Mouse (Mus musculus) embryonic facial prominence, embryonic 10.5 days (tissue): ENCODE data around the gene Ap2b1. TPM values are rescaled to one million over a fixed set of nuclear protein-coding genes. Genes with fewer than 3 reads are reported as not detected.
"Not testable (repeated sequence)": the region's sequence is repeated elsewhere in the genome, so short reads cannot be mapped to it uniquely, and the experiment has no call there.

Source experiments
- DNase-seq: peaks from one replicate; pipeline ENCODE4 v3.0.0-alpha.2; 2017; ENCODE audit warnings: low spot score
- H3K27ac ChIP-seq: fragments of 300-500 bp; sonication (generic); replicated peaks from 2 replicates; pipeline ENCODE4 v1.5.1; 2016; ENCODE audit warnings: mild to moderate bottlenecking
- H3K27me3 ChIP-seq: fragments of 300-500 bp; sonication (generic); replicated peaks from 2 replicates; pipeline ENCODE4 v1.6.1; 2016; ENCODE audit warnings: low read depth, mild to moderate bottlenecking; ENCODE audit not compliant: poor library complexity, severe bottlenecking
- H3K36me3 ChIP-seq: fragments of 300-500 bp; sonication (generic); replicated peaks from 2 replicates; pipeline ENCODE4 v1.6.1; 2016; ENCODE audit warnings: mild to moderate bottlenecking, moderate library complexity
- H3K4me1 ChIP-seq: fragments of 300-500 bp; sonication (generic); 2 replicates; pipeline ENCODE4 v1.6.1; 2016
- H3K4me3 ChIP-seq: fragments of 300-500 bp; sonication (generic); 2 replicates; pipeline ENCODE4 v1.5.1; 2016; ENCODE audit warnings: mild to moderate bottlenecking, moderate library complexity
- H3K9me3 ChIP-seq: fragments of 300-500 bp; sonication (generic); 2 replicates; pipeline ENCODE4 v1.6.1; 2016; ENCODE audit warnings: mild to moderate bottlenecking
- WGBS: fragments of 180-500 bp; shearing (Covaris S2); methylation state at CpG from one replicate; pipeline ENCODE4 v1.1.7; 2016; 5-methylcytosine and 5-hydroxymethylcytosine counted together
- polyA plus RNA-seq: library from polyadenylated mRNA; unstranded; fragments of >200 nt; fragmentation: Nextera tagmentation; extraction: Ambion mirVana; gene quantifications from 2 replicates; pipeline ENCODE4 v1.2.1, GENCODE M21; 2016

Gene Ap2b1
- polyA plus RNA-seq, 1 experiment from 2014 or later = 64.9 TPM

DNA sequence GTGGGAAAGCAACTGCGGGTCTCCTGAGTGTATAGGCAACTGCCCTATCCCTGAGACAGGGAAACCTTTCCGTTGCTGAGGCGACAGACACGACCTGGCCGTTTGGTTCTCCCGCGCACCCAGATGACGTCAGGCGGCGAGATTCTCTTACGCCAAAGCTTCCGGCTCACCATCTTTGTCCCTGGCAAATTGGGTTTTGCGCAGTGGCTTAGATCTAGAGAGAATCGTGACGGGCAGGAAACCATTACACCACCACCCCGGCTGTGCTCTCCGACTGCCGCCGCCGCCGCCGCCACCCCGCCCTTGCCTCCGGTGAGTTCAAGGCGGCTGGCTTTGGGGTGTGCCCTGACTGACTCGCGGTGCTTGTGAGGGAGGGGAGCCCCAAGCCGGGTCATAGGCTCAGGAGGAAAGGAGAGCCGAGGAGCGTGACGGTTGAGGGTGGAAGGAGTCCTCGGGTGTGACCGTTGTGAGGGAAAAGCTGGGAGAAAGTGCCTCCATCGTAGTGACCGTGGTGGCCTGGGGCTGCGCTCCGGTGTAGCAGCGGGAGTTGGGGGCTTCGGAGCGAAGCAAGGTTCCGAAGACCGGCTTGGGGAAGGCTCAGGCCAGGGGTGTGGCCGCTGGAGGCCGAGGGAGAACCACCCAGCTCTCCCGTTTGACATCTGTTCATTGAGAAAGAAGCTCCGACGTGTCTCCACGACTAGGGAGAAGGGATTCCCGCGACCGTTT is 3.9 kb downstream of the Ap2b1 start, which contains the start of gene Pex12:
Gene Pex12, minus strand, starts transcription at position 61 of the 726 bp plus-strand sequence.
- Histone ChIP-seq H3K4me3 (peak within 1 kb of the TSS; percentile 87), H3K9me3 (no peaks in the 10 kb centered on the region), H3K27me3 (no peaks in the 10 kb centered on the region), H3K4me1 (peaks cover 44% of the 10 kb centered on the region), H3K36me3 (peaks cover 2% of the 10 kb centered on the region; the same call in 1 of the 2 replicates), H3K27ac (peak within 1 kb of the TSS; percentile 95)
- under 1% methylated on average over 51 of the region's 51 CpGs for WGBS
- peak; percentile 95 for DNase-seq

DNA sequence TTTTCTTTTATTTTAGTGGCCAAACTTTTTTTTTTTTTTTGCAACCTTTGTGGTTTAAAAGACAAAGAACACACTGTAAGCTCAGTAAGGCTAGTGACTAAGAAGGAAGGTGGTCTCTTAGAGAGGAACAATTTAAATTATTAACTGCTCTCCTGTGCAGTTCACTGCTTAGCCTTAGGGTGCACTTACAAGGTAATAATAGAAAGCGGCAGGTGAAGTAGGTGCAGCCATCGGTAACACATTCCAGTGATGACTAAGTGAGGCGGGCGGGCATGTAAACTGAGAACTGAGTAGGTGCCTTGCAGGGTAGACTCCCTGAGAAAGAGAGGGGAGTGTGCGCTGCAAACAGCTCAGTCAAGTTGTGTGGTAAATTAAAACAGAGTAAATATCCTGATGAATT is 4.9 kb downstream of the Ap2b1 start:
- Histone ChIP-seq H3K27me3 (no peaks in the 10 kb centered on the region), H3K4me3 (peak overlapping the region; percentile 87), H3K36me3 (peaks cover 12% of the 10 kb centered on the region), H3K4me1 (peaks cover 34% of the 10 kb centered on the region), H3K27ac (no peak overlapping the region), H3K9me3 (no peaks in the 10 kb centered on the region)
- DNase-seq = peak; percentile 14
- WGBS = 51% methylated on average over 5 of the region's 5 CpGs

DNA sequence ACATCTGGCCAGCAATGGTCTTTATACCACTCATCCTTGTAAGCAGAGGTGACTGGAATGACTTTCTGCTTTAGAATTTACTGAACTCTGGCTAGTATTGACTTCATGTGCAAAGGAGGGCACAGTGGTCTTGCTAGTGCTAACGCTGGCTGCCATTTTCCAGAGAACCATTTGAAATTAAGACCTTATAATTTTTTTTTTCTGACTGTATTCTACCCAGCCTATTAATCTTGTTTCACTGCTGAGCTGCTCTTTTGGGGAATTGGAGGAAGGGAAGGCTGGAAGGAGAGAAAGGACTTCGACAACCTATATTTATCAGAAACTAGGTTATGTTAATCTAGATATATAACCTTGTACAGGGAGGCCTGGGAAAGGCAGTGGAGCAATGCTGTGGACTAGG is 5.7 kb downstream of the Ap2b1 start:
- H3K4me3 ChIP-seq = peak overlapping the region; percentile 87; the same call in 1 of the 2 replicates
- no peak for DNase-seq
- 96% methylated on average over 2 of the region's 2 CpGs for WGBS

DNA sequence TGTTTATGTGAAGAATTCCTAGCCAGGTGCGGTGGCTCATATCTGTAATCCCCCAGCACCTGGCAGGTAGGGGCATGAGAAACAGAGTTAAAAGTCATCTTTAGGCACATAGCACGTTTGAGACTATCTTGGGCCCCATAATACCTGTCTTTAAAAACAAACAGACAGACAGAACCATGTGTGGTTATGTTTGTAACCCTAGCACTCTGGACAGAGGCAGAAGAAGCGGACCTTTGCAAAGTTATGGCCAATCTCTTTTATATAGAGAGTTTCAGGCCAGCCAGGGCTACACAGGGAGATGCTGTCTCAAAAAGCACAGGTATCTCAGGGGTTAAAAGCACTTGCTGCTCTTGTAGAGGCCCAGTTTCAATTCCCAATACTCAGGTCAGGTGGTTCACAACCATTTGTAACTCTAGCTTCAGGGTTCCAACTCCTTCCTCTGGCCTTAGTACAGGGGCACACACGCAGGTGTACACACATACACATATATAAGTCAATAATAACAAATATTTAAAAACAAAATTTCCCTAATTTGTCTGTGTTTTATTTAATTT is 8.0 kb downstream of the Ap2b1 start:
- no peaks in the 10 kb centered on the region for H3K27me3 ChIP-seq
- DNase-seq = no peak
- no peak overlapping the region for H3K27ac ChIP-seq
- H3K4me3 ChIP-seq = no peak overlapping the region
- peaks cover 30% of the 10 kb centered on the region for H3K36me3 ChIP-seq
- H3K4me1 ChIP-seq = peaks cover 27% of the 10 kb centered on the region
- no peaks in the 10 kb centered on the region for H3K9me3 ChIP-seq
- WGBS = 77% methylated on average over 4 of the region's 4 CpGs

More for the DNA sequence above, 5.7 kb downstream of the Ap2b1 start:
- peaks cover 34% of the 10 kb centered on the region for H3K4me1 ChIP-seq
- no peaks in the 10 kb centered on the region for H3K27me3 ChIP-seq
- H3K27ac ChIP-seq = no peak overlapping the region
- no peaks in the 10 kb centered on the region for H3K9me3 ChIP-seq
- peaks cover 19% of the 10 kb centered on the region for H3K36me3 ChIP-seq

DNA sequence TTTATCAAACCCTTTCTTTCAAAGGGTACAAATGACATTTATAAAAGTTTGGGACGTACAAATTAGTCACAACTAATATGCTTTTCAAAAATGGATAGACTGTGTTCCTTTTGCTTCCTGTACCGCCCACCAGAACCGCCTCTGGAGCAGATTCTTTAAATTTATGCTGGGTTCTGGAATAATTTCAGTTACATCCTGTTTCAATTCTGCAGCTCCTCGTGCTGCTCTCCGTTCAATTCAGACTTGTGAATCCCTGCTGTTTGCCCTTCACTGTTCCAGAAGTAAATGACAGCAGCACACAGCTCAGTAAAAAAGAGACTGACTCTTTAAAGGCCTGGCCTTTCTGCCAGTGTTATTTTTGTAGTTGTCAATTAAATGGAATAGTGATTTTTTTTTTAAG is 13.6 kb downstream of the Ap2b1 start:
- Histone ChIP-seq H3K9me3 (no peaks in the 10 kb centered on the region), H3K36me3 (peaks cover 70% of the 10 kb centered on the region), H3K27me3 (no peaks in the 10 kb centered on the region), H3K27ac (no peak overlapping the region), H3K4me3 (no peak overlapping the region), H3K4me1 (no peaks in the 10 kb centered on the region)
- no peak for DNase-seq
- 87% methylated on average over 5 of the region's 5 CpGs for WGBS

DNA sequence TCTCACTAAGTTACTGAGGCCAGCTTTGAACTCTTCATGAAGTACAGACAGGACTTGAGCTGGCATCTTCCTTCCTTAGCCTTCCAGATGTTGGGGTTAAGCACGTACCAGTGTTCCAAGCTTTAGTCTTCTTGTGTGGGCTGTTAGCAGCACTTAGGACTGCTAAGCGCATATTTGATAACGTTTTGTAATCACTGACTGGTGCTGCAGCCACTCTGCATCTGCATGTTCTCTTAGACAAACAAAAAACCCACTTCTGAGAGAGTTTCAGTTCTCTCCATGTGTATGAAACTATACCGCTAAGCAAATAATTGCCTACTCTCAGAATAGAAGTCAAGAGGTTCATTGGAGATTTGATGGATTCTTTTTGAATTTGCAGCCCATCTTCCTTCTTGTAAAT is 20.2 kb downstream of the Ap2b1 start:
- H3K27ac ChIP-seq = no peak overlapping the region
- no peaks in the 10 kb centered on the region for H3K4me1 ChIP-seq
- H3K27me3 ChIP-seq = no peaks in the 10 kb centered on the region
- H3K4me3 ChIP-seq = no peak overlapping the region
- no peak for DNase-seq
- no peaks in the 10 kb centered on the region for H3K9me3 ChIP-seq
- WGBS = 89% methylated on average over 4 of the region's 4 CpGs
- peaks cover 93% of the 10 kb centered on the region for H3K36me3 ChIP-seq

DNA sequence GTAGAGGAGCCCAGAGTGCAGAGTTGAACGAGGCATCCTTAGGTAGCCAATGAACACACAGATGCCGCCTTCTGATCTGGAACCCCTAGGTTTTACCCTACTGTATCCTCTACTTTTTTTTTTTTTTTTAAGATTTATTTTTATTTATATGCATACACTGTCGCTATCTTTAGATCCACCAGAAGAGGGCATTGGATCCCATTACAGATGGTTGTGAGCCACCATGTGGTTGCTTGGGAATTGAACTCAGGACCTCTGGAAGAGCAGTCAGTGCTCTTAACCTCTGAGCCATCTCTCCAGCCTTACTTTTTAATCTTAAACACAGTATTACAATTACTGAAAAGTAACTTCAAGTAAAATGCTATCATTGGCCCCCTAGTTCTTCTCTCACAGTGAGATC is 27.9 kb downstream of the Ap2b1 start:
- H3K9me3 ChIP-seq, H3K4me1 ChIP-seq, H3K27ac ChIP-seq, H3K4me3 ChIP-seq, H3K27me3 ChIP-seq, DNase-seq: not testable (repeated sequence)
- peaks cover 85% of the 10 kb centered on the region for H3K36me3 ChIP-seq
- WGBS = 86% methylated on average over 3 of the region's 3 CpGs

DNA sequence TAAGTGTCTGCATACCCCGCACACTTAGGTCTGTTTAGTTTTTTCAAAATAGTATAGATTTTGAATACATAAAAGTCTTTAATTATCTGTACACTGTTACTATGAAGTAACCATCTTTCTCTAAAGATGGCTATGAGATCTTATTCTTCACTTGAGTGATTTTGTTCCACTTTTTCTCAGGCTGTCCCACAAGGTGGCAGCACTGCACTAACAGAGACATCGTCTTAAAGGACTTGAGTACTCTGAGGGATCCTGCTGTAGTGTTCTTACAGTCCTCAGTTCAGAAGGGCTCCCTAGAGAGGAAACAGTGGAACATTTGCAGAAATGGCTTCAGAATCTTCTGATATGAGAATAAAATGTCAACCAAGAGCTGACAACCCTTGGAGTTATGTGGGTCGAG is 28.6 kb downstream of the Ap2b1 start:
- WGBS = 65% methylated on average over 3 of the region's 3 CpGs
- Histone ChIP-seq H3K9me3 (no peaks in the 10 kb centered on the region), H3K27me3 (no peaks in the 10 kb centered on the region), H3K36me3 (peaks cover 80% of the 10 kb centered on the region), H3K27ac (no peak overlapping the region), H3K4me3 (no peak overlapping the region), H3K4me1 (no peaks in the 10 kb centered on the region)
- peak; percentile 40 for DNase-seq

DNA sequence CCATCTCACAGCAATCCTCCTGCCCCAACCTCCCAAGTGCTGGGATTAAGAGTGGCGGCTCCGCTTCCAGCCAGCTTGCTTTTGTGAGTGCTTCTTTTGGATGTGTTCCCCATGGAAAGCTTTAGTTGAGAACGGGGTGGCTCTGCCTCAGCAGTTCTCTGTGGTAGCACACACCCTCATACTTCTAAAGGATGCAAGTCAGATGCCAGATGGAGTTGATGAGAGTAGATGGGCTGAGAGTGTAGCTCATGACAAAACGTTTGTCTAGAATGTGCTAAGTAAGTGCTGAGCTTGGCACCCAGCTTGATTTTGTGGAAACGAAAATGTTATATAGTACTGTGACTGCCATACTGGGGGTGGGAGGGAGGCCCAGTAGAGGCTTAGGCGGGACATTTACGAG is 37.0 kb downstream of the Ap2b1 start:
- Histone ChIP-seq H3K27ac (no peak overlapping the region), H3K4me1 (no peaks in the 10 kb centered on the region), H3K36me3 (peaks cover 88% of the 10 kb centered on the region), H3K9me3 (no peaks in the 10 kb centered on the region), H3K4me3 (no peak overlapping the region), H3K27me3 (no peaks in the 10 kb centered on the region)
- no peak for DNase-seq
- WGBS = 95% methylated on average over 7 of the region's 7 CpGs

DNA sequence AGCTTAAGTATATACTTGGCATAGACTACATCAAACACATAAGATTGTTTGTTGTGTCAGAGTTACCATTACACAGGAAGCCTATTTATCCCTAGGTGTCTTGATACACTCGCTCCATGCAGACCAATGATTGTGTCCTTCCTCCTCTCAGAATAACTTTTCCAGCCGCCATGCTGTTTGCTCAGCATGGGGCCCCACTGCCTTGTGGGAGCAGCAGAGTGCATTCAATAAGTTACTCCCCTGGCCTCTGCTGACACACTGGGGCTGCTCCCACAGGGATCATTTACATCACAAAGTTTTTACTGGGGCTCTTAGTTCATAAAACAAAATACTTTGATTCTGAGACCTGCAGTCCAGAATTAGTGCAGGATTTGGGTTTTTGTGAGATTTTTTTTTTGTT is 40.9 kb downstream of the Ap2b1 start:
- H3K4me1 ChIP-seq = no peaks in the 10 kb centered on the region
- no peaks in the 10 kb centered on the region for H3K9me3 ChIP-seq
- DNase-seq = no peak
- no peak overlapping the region for H3K4me3 ChIP-seq
- H3K36me3 ChIP-seq = peaks cover 97% of the 10 kb centered on the region
- no peaks in the 10 kb centered on the region for H3K27me3 ChIP-seq
- 48% methylated on average over 2 of the region's 2 CpGs for WGBS
- no peak overlapping the region for H3K27ac ChIP-seq

DNA sequence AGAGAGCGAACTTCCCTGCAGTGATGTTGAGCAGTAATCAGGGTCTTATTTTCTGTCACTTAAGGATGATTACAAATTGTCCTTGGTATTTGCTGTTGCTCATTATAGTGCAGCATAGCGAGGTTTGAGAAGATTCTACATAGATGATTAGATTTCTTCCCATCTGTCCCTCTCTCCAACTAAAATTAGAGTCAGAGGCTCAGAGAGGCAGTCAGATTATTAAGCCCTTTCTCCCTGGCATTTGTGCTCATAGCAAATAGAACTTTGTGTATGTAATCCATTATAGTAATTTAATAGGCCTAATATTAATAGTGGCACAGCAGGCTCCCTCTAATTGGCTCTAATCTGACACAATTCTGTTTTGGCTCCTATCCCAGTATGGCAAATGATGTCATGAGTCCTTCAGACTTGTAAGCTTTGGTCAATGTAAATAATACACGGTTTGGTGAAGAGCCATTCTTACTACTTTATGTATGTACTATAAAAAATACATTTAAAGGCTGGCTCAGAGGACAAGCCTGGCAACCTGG is 43.0 kb downstream of the Ap2b1 start:
- Histone ChIP-seq H3K4me1 (no peaks in the 10 kb centered on the region), H3K36me3 (peaks cover 97% of the 10 kb centered on the region)

DNA sequence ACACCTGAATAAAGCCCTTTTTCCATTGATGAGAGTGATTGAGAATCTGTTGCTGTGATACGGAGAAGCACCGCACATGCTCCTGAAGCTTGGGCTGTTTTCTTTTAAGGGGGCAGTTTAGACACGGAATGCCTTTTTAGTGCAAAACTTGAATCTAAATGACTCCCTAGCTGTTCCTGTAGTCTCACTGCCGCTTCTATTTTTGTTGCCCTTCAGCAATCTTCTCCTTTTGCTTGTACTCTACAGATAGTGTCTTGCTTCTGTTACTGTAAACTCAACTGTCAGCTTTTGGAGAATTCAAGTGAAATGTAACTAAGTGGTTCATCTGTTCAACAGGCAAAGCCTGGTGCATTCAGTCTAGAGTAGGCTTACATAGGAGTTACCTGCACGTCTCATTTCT is 56.6 kb downstream of the Ap2b1 start:
- no peaks in the 10 kb centered on the region for H3K4me1 ChIP-seq
- no peaks in the 10 kb centered on the region for H3K9me3 ChIP-seq
- H3K36me3 ChIP-seq = peaks cover 55% of the 10 kb centered on the region
- H3K27me3 ChIP-seq = no peaks in the 10 kb centered on the region
- H3K27ac ChIP-seq = no peak overlapping the region
- 90% methylated on average over 5 of the region's 5 CpGs for WGBS
- DNase-seq = no peak
- H3K4me3 ChIP-seq = no peak overlapping the region

More for the DNA sequence above, 43.0 kb downstream of the Ap2b1 start:
- no peak for DNase-seq
- H3K4me3 ChIP-seq = no peak overlapping the region
- 94% methylated on average over 3 of the region's 3 CpGs for WGBS
- no peaks in the 10 kb centered on the region for H3K9me3 ChIP-seq
- H3K27ac ChIP-seq = no peak overlapping the region
- no peaks in the 10 kb centered on the region for H3K27me3 ChIP-seq

DNA sequence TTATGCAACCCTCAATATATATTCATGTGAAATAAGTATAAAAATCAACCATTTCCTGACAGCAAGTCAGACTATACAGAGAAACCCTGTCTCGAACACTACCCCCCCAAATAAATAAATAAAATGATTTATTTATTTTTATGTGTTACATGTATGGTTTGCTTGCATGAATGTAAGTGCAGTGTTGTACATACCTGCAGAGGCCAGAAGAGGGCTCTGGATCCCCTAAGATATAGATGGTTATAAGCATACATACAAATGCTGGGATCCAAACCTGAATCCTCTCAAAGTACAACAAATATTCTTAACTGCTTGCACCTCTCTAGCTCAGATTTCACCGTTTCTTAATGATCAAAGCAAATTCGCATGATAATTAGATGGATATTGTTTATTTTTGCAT is 58.6 kb downstream of the Ap2b1 start:
- no peak overlapping the region for H3K4me3 ChIP-seq
- DNase-seq = no peak
- no peaks in the 10 kb centered on the region for H3K9me3 ChIP-seq
- WGBS = 73% methylated on average over 3 of the region's 3 CpGs
- H3K27ac ChIP-seq = no peak overlapping the region
- peaks cover 39% of the 10 kb centered on the region for H3K36me3 ChIP-seq
- H3K4me1 ChIP-seq = no peaks in the 10 kb centered on the region
- no peaks in the 10 kb centered on the region for H3K27me3 ChIP-seq
